Mouse (Mus musculus) liver, adult 2 months (tissue): Measurements from ENCODE around the gene Tex48. TPM values are rescaled to one million over a fixed set of nuclear protein-coding genes. Genes with fewer than 3 reads are reported as not detected.

Source experiments
- DNase-seq: peaks from one replicate; pipeline ENCODE4 v3.0.0-alpha.2; 2011; ENCODE audit warnings: low read depth, low spot score; ENCODE audit errors: extremely low read depth
- H3K27ac ChIP-seq: fragments of 200-500 bp; replicated peaks from 2 replicates; pipeline ENCODE4 v1.5.1; 2012; ENCODE audit warnings: low read depth, mild to moderate bottlenecking, control low read depth, inconsistent platforms, low read length; ENCODE audit not compliant: insufficient read depth
- H3K27me3 ChIP-seq: fragments of 200-500 bp; 2 replicates; pipeline ENCODE4 v1.6.1; 2012; ENCODE audit warnings: mild to moderate bottlenecking, moderate library complexity, low read length, inconsistent platforms; ENCODE audit not compliant: control insufficient read depth, insufficient read depth
- H3K36me3 ChIP-seq: fragments of 200-500 bp; 2 replicates; pipeline ENCODE4 v1.6.1; 2012; ENCODE audit warnings: low read length, inconsistent platforms; ENCODE audit not compliant: control insufficient read depth, insufficient read depth
- H3K4me1 ChIP-seq: fragments of 200-500 bp; 2 replicates; pipeline ENCODE4 v1.6.1; 2011; ENCODE audit warnings: low read length; ENCODE audit not compliant: control insufficient read depth, insufficient read depth
- H3K4me3 ChIP-seq: fragments of 200-500 bp; 2 replicates; pipeline ENCODE4 v1.5.1; 2011; ENCODE audit warnings: low read depth, mild to moderate bottlenecking, control low read depth, low read length, moderate library complexity; ENCODE audit not compliant: insufficient read depth
- H3K79me2 ChIP-seq: fragments of 200-500 bp; 2 replicates; pipeline ENCODE4 v1.6.1; 2012; ENCODE audit warnings: inconsistent platforms, mild to moderate bottlenecking, low read length, moderate library complexity; ENCODE audit not compliant: control insufficient read depth, insufficient read depth
- H3K9ac ChIP-seq: fragments of 200-500 bp; 2 replicates; pipeline ENCODE4 v1.6.1; 2012; ENCODE audit warnings: low read depth, mild to moderate bottlenecking, control low read depth, inconsistent platforms, low read length
- CTCF ChIP-seq: fragments of 200-500 bp; IDR thresholded peaks from 2 replicates; pipeline ENCODE4 v1.5.1; 2011; ENCODE audit warnings: low read depth, low read length, control low read depth
- POLR2A ChIP-seq: fragments of 200-500 bp; IDR thresholded peaks from 2 replicates; pipeline ENCODE4 v1.6.1; 2011; ENCODE audit warnings: low read length, control low read depth; ENCODE audit not compliant: insufficient read depth; ENCODE audit errors: extremely low read depth
- WGBS: fragments of 180-500 bp; shearing (Covaris S2); methylation state at CpG from one replicate; pipeline ENCODE4 v1.1.7; 2018; 5-methylcytosine and 5-hydroxymethylcytosine counted together
- polyA plus RNA-seq: library from polyadenylated mRNA; depleted of rRNA; stranded (reverse); fragments of >200 nt; gene quantifications from 2 replicates; pipeline ENCODE4 v1.2.3, GENCODE M21; 2012
- total RNA-seq: library from RNA; depleted of rRNA; stranded (reverse); fragments of >200 nt; gene quantifications from 2 replicates; pipeline ENCODE4 v1.2.3, GENCODE M21; 2014

Tex48 gene
- total and polyA plus RNA-seq, 2 experiments = not detected

DNA sequence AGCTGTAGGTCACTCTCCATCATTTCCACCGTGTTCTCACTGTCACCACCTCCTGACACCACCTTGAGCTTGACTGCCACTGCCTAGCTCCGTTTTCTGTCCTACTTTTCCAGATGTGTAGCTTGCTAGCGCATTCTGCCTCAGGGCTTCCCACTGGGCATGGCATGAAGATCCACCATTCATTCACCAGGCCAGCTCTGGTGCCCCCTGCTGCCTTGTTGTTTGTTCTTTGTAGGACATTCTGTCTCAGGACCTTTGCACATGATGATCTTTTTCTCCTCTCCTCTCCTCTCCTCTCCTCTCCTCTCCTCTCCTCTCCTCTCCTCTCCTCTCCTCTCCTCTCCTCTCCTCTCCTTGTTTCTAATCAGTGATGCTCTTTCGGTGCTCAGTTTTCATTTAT lies 59.5 kb downstream of the Tex48 start:
- no peaks in the 10 kb centered on the region for H3K79me2 ChIP-seq
- H3K27ac ChIP-seq = no peak overlapping the region
- peaks cover 18% of the 10 kb centered on the region for H3K4me1 ChIP-seq
- H3K27me3 ChIP-seq = no peaks in the 10 kb centered on the region
- TF ChIP-seq POLR2A (no peak), CTCF (0 out of 2 replicates have a peak, but pooled peaks have one; percentile 10)
- no peak overlapping the region for H3K9ac ChIP-seq
- no peak overlapping the region for H3K4me3 ChIP-seq
- DNase-seq = no peak
- no peaks in the 10 kb centered on the region for H3K36me3 ChIP-seq
- WGBS = 90% methylated on average over 4 of the region's 4 CpGs

DNA sequence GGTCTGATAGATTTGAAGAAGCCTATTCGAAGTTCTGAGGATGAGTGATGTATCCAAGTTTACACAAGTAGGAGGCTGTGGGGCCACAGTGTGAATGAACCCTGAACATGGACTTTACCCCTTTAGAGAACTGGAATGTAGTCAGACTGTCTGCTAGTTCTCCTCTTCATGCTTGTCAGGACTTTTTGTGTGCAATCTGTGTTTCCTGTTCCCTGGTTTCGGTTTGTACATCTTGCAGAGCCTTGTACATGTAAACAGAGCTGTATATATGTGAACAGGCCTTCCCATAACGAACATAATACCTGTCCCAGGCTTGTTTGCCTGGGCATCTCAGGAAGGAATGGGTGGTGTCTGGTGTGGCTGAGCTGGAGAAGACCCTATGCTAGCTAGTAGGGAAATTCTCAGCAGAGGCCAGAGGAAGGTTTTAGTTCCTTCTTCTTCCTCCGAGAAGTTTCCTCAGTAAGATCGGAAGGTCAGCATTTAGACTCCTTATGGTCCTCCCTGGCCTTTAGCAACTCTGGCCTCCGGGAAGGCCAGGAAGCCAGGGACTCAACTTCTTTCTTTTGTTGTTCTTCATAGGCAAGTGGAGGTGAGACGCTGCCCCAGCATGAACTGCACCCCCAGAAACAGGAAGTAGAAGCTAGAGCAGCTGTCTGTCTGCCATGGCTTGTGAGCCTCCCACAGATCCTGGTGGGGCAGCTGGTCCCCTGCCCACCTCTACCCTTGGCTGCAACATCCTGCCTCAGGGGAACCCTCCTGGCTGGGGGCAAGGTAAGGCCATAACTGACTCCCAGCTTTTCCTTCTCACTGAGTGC lies 60.2 kb downstream of the Tex48 start:
- Histone ChIP-seq H3K27ac (peak overlapping the region; percentile 69), H3K36me3 (no peaks in the 10 kb centered on the region), H3K9ac (no peak overlapping the region), H3K79me2 (no peaks in the 10 kb centered on the region), H3K4me3 (no peak overlapping the region), H3K4me1 (peaks cover 24% of the 10 kb centered on the region), H3K27me3 (no peaks in the 10 kb centered on the region)
- TF ChIP-seq POLR2A (no peak), CTCF (no peak)
- WGBS = 28% methylated on average over 7 of the region's 7 CpGs
- DNase-seq = peak; percentile 95

DNA sequence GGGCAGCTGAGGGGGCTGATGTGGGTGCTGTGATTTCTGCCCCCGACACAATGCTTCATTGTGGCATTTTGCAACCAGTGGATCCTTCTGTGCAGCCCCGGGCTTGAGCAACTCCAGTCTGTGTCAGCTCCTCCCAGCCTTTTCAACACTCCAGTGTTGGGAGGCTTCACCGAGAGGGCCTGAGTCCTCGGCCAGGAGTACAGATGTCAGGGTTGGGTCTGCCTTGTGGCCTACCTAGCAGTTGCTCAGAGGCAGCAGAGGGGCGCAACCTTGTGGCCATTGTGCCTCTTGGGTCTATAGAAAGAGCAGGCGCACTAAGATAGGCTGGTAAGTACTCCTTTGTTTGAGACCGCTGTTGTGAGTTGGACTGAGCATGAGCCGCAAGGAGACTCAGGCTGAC lies 62.1 kb downstream of the Tex48 start:
- peaks cover 26% of the 10 kb centered on the region for H3K4me1 ChIP-seq
- peak overlapping the region; percentile 22 for H3K27ac ChIP-seq
- peak overlapping the region; percentile 12; the same call in 1 of the 2 replicates for H3K4me3 ChIP-seq
- 56% methylated on average over 8 of the region's 8 CpGs for WGBS
- H3K79me2 ChIP-seq = no peaks in the 10 kb centered on the region
- DNase-seq = no peak
- TF ChIP-seq CTCF (no peak), POLR2A (no peak)
- no peaks in the 10 kb centered on the region for H3K36me3 ChIP-seq
- H3K27me3 ChIP-seq = no peaks in the 10 kb centered on the region
- 0 out of 2 replicates have a peak overlapping the region, but pooled peaks have one; percentile 28 for H3K9ac ChIP-seq

DNA sequence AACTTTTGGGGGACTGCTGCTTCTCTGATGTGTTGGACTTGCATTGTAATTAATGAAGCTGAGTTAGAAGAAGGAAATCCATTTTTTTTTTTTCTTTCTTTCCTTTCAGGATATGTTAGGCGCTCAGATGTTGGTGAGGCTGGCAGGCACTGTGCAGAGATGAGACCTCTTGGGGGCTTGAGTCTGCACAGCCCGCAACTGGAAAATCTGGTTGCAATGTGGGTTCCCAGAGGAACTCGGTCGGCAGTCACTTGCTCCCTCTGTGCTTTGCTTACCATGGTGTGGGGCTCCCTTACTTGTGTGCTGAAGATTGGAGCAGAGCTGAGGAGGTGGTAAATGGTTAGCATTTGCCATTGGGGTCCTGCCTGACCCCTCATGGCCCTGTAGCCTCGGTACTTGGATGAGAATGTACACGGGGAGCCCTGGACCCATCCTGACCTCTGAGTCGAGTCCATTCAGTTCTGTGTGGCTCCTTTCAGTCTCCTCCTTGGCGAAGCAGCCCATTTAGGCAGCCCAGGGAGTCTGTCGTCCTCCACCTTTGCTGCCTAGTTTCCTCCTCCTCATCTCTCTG lies 63.0 kb downstream of the Tex48 start:
- Histone ChIP-seq H3K9ac (peak overlapping the region; percentile 82), H3K27me3 (no peaks in the 10 kb centered on the region), H3K79me2 (no peaks in the 10 kb centered on the region), H3K27ac (peak overlapping the region; percentile 59), H3K4me3 (peak overlapping the region; percentile 67), H3K4me1 (peaks cover 30% of the 10 kb centered on the region), H3K36me3 (no peaks in the 10 kb centered on the region)
- TF ChIP-seq CTCF = no peak
- TF ChIP-seq POLR2A = no peak
- no peak for DNase-seq
- WGBS = 48% methylated on average over 9 of the region's 9 CpGs

DNA sequence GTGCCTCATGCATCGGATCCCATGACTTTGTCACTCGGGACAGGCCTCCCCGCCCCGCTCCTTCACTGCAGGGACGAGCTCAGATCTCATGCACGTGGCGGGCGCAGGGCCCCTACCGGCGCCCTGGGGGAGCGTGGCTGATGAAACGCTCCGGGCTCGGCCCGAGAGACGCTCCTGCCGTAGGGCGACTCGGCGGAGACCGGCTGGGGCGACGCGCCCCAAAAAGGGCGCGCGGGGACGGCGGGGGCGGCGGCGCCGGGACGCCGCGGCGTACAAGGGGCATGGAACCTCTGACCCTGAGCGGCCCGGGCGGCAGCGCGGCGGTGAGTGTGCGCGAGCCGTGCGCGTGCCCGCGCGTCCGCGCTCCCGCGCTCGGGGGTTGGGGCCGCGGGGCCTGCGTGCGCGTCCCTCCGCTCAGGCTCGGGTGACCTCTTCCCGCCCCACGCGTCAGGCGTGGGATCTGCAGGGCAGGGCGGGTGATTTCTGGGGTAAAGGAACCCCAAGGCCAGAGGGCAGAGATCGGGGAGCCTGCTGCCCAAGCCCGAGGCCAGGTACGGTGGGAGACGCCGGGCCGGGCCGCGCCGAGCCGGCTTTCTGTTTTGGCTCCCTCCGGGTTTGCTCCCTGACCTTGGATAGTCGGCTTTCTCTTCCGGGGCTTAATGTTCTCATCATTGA lies 63.7 kb downstream of the Tex48 start, which contains the start of gene Tmem268:
TSS of gene Tmem268 (plus strand) at position 375 of the 675 bp plus-strand sequence.
- TF ChIP-seq CTCF = peak; percentile 20
- TF ChIP-seq POLR2A = peak; percentile 22; the same call in 1 of the 2 replicates
- Histone ChIP-seq H3K79me2 (no peaks in the 10 kb centered on the region), H3K27ac (peak within 1 kb of the TSS; percentile 59), H3K4me3 (peak within 1 kb of the TSS; percentile 67), H3K27me3 (no peaks in the 10 kb centered on the region), H3K36me3 (0 out of 2 replicates have a peak, but pooled peaks cover under 1% of the 10 kb centered on the region), H3K9ac (peak within 1 kb of the TSS; percentile 82), H3K4me1 (peaks cover 33% of the 10 kb centered on the region)
- peak; percentile 39 for DNase-seq
- under 1% methylated on average over 81 of the region's 81 CpGs for WGBS
